Mouse (Mus musculus) limb, embryonic 13.5 days (tissue): ENCODE data around the gene Mb21d2. TPM values are rescaled to one million over a fixed set of nuclear protein-coding genes. Genes with fewer than 3 reads are reported as not detected.

Experiments
- ATAC-seq: fragments of 200-750 bp; cut with Nextera tagmentation; 2 replicates; pipeline ENCODE4 v1.8.0; 2017; ENCODE audit warnings: low read depth, moderate number of reproducible peaks, moderate TSS enrichment; ENCODE audit not compliant: low FRiP score
- H3K27ac ChIP-seq: fragments of 300-500 bp; sonication (generic); 2 replicates; pipeline ENCODE4 v1.5.1; 2015; ENCODE audit warnings: inconsistent platforms, mild to moderate bottlenecking, moderate library complexity
- H3K27me3 ChIP-seq: fragments of 300-500 bp; sonication (generic); 2 replicates; pipeline ENCODE4 v1.6.1; 2015; ENCODE audit warnings: mild to moderate bottlenecking, inconsistent platforms
- H3K36me3 ChIP-seq: fragments of 300-500 bp; sonication (generic); 2 replicates; pipeline ENCODE4 v1.6.1; 2015; ENCODE audit warnings: inconsistent platforms, mild to moderate bottlenecking, moderate library complexity
- H3K4me1 ChIP-seq: fragments of 300-500 bp; sonication (generic); 2 replicates; pipeline ENCODE4 v1.6.1; 2015; ENCODE audit warnings: inconsistent platforms
- H3K4me2 ChIP-seq: fragments of 300-500 bp; sonication (generic); replicated peaks from 2 replicates; pipeline ENCODE4 v1.6.1; 2015; ENCODE audit warnings: inconsistent platforms, mild to moderate bottlenecking, moderate library complexity
- H3K4me3 ChIP-seq: fragments of 300-500 bp; sonication (generic); 2 replicates; pipeline ENCODE4 v1.5.1; 2015; ENCODE audit warnings: moderate library complexity, mild to moderate bottlenecking, inconsistent platforms
- H3K9ac ChIP-seq: fragments of 300-500 bp; sonication (generic); 2 replicates; pipeline ENCODE4 v1.6.1; 2015; ENCODE audit warnings: mild to moderate bottlenecking, inconsistent platforms
- H3K9me3 ChIP-seq: fragments of 300-500 bp; sonication (generic); 2 replicates; pipeline ENCODE4 v1.6.1; 2016; ENCODE audit warnings: inconsistent platforms
- WGBS: fragments of 180-500 bp; shearing (Covaris S2); methylation state at CpG from one replicate; pipeline ENCODE4 v1.1.7; 2015; 5-methylcytosine and 5-hydroxymethylcytosine counted together
- polyA plus RNA-seq: library from polyadenylated mRNA; unstranded; fragments of >200 nt; fragmentation: Nextera tagmentation; extraction: Ambion mirVana; gene quantifications from 2 replicates; pipeline ENCODE4 v1.2.1, GENCODE M21; 2015

The Mb21d2 gene
- polyA plus RNA-seq, 1 experiment from 2014 or later = 9.0 TPM

- H3K9me3 ChIP-seq = no peaks in the 10 kb centered on the region
- no peak overlapping the region for H3K9ac ChIP-seq
- no peaks in the 10 kb centered on the region for H3K36me3 ChIP-seq
- WGBS = 34% methylated on average over 9 of the region's 9 CpGs
- H3K27ac ChIP-seq = no peak overlapping the region
- no peak overlapping the region for H3K4me3 ChIP-seq
- no peaks in the 10 kb centered on the region for H3K27me3 ChIP-seq
- ATAC-seq = no peak
- H3K4me2 ChIP-seq = no peak overlapping the region
- peaks cover 50% of the 10 kb centered on the region for H3K4me1 ChIP-seq
Observed at GRCm38 (mm10) chr16:28877162-28877662, 52.3 kb downstream of the Mb21d2 start.

DNA sequence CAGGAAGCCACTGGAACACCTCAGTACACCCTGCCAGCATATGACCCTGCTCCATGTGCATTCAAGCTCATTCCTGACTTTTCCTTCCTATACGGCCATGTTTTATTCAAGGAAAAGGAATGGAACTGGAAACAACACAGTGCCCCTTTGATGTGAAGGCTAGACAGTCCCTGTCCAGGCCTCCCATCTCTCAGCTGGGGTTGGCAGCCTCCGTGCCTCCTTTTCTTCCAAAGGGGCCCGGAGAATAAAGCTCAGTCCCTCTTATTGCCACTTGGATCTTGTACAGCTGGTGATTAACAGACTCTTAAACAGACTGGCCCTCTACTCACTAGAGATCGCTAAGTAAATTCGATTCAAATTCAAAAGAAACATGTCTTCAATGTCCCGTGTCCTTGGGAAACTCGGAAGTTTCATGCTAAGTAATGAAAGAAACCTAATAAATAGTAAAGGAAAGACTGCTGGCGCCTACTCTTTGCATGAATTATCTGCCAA, 56.0 kb downstream of the Mb21d2 start:
- peaks cover 61% of the 10 kb centered on the region for H3K4me1 ChIP-seq
- H3K9ac ChIP-seq = no peak overlapping the region
- H3K27ac ChIP-seq = no peak overlapping the region
- no peak overlapping the region for H3K4me2 ChIP-seq
- WGBS = 75% methylated on average over 8 of the region's 8 CpGs
- no peaks in the 10 kb centered on the region for H3K36me3 ChIP-seq
- no peaks in the 10 kb centered on the region for H3K9me3 ChIP-seq
- no peaks in the 10 kb centered on the region for H3K27me3 ChIP-seq
- ATAC-seq = no peak
- no peak overlapping the region for H3K4me3 ChIP-seq

DNA sequence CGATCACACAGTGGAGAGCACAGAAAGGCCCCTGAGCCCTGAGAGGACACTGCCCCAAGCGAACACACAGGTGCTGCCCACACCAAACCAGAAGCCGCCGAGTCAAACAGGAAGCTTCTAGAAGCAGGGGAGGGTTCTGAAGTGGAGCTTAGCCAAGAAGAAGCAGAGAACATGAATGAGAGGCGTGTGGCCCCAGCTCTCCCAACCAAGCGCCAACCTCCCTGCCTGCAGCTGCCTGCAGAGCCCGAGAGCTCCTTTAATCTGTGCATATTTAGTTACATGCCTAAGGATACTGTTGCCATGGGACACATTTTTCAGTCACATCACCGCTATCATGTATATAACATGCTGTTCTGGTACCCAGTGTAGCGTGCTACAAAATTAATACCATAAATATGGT, 58.6 kb downstream of the Mb21d2 start:
- H3K27me3 ChIP-seq = no peaks in the 10 kb centered on the region
- 45% methylated on average over 9 of the region's 9 CpGs for WGBS
- ATAC-seq = peak; percentile 64
- H3K27ac ChIP-seq = no peak overlapping the region
- H3K9ac ChIP-seq = no peak overlapping the region
- no peak overlapping the region for H3K4me3 ChIP-seq
- H3K4me1 ChIP-seq = peaks cover 58% of the 10 kb centered on the region
- no peak overlapping the region for H3K4me2 ChIP-seq
- no peaks in the 10 kb centered on the region for H3K9me3 ChIP-seq
- no peaks in the 10 kb centered on the region for H3K36me3 ChIP-seq

GRCm38 (mm10) chr16:28870456-28870855, 59.0 kb downstream of the Mb21d2 start:
- H3K36me3 ChIP-seq = no peaks in the 10 kb centered on the region
- H3K4me3 ChIP-seq = no peak overlapping the region
- no peak overlapping the region for H3K4me2 ChIP-seq
- no peak overlapping the region for H3K9ac ChIP-seq
- peaks cover 58% of the 10 kb centered on the region for H3K4me1 ChIP-seq
- WGBS = 57% methylated on average over 5 of the region's 5 CpGs
- H3K9me3 ChIP-seq = no peaks in the 10 kb centered on the region
- H3K27ac ChIP-seq = no peak overlapping the region
- ATAC-seq = no peak
- H3K27me3 ChIP-seq = no peaks in the 10 kb centered on the region

GRCm38 (mm10) chr16:28868864-28869263, 60.6 kb downstream of the Mb21d2 start:
- Histone ChIP-seq H3K27me3 (no peaks in the 10 kb centered on the region), H3K9me3 (no peaks in the 10 kb centered on the region), H3K9ac (no peak overlapping the region), H3K27ac (peak overlapping the region; percentile 33; the same call in 1 of the 2 replicates), H3K4me1 (peaks cover 58% of the 10 kb centered on the region), H3K4me3 (no peak overlapping the region), H3K36me3 (no peaks in the 10 kb centered on the region), H3K4me2 (no peak overlapping the region)
- no peak for ATAC-seq
- 42% methylated on average over 9 of the region's 9 CpGs for WGBS

DNA sequence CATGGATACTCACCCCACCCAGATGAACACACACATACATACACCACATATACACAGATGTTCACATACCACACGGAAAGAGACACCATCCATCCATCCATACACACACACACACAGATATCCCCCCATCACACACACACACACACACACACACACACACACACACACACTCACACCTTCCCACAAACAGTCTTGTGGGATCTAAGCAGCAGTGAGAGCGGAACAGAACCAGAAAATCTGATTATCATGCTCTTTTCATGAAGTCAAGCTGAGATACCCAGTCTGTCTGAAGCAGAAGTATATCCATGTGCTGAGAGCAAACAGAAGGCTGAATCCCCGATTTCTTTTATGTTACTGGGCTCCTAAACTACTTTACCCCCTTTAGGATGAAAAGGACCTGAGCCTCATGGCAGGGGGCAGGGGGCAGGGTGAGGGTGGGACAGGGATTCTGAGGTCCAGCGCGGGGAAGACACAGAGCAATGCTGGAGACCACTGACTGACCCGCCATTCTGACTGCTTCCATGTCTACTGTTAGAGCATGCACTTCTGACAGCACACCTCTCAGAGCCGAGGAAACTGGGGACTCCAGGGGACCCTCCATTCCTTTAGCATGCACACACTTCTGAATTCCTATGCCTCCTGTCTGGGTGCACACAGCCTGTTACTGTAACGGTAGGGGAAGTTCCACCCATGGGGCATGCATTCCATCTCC, 62.7 kb downstream of the Mb21d2 start:
- Histone ChIP-seq H3K4me3 (no peak overlapping the region), H3K9me3 (no peaks in the 10 kb centered on the region), H3K27ac (no peak overlapping the region), H3K9ac (no peak overlapping the region), H3K4me2 (no peak overlapping the region), H3K4me1 (peaks cover 57% of the 10 kb centered on the region), H3K36me3 (no peaks in the 10 kb centered on the region), H3K27me3 (no peaks in the 10 kb centered on the region)
- no peak for ATAC-seq
- 63% methylated on average over 8 of the region's 8 CpGs for WGBS

GRCm38 (mm10) chr16:28863616-28864015, 65.9 kb downstream of the Mb21d2 start:
- Histone ChIP-seq H3K4me2 (no peak overlapping the region), H3K4me3 (no peak overlapping the region), H3K27me3 (no peaks in the 10 kb centered on the region), H3K4me1 (peaks cover 46% of the 10 kb centered on the region), H3K9me3 (no peaks in the 10 kb centered on the region), H3K36me3 (no peaks in the 10 kb centered on the region), H3K9ac (no peak overlapping the region), H3K27ac (no peak overlapping the region)
- 64% methylated on average over 6 of the region's 6 CpGs for WGBS
- ATAC-seq = no peak

- peaks cover 44% of the 10 kb centered on the region for H3K4me1 ChIP-seq
- H3K27ac ChIP-seq = no peak overlapping the region
- no peaks in the 10 kb centered on the region for H3K27me3 ChIP-seq
- no peak overlapping the region for H3K9ac ChIP-seq
- 20% methylated on average over 7 of the region's 7 CpGs for WGBS
- no peak for ATAC-seq
- H3K4me2 ChIP-seq = 0 out of 2 replicates have a peak overlapping the region, but pooled peaks have one; percentile 9
- no peak overlapping the region for H3K4me3 ChIP-seq
- no peaks in the 10 kb centered on the region for H3K36me3 ChIP-seq
- H3K9me3 ChIP-seq = no peaks in the 10 kb centered on the region
Observed at GRCm38 (mm10) chr16:28862093-28862492, 67.4 kb downstream of the Mb21d2 start.

DNA sequence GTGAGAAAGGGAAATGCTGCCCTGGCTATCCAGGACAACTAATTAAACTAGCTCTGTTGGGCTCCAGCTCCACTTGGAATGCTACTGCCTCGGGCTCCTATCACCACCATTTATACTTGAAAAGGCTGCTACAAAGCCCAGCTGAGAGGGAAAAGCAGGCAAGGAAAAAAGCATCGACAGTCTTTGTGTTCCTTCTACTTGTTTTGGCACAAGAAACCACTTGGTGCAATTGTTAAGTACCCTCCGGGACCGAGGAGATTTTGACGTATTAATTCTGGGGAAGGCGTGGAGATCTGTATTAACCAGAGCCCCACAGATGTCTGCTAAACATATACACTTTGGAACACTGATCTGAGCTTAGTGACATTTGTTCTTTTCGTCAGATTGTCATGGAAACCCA, 69.8 kb downstream of the Mb21d2 start:
- no peak overlapping the region for H3K9ac ChIP-seq
- no peak overlapping the region for H3K4me2 ChIP-seq
- no peaks in the 10 kb centered on the region for H3K27me3 ChIP-seq
- H3K4me3 ChIP-seq = no peak overlapping the region
- no peak overlapping the region for H3K27ac ChIP-seq
- H3K36me3 ChIP-seq = no peaks in the 10 kb centered on the region
- no peaks in the 10 kb centered on the region for H3K9me3 ChIP-seq
- no peak for ATAC-seq
- peaks cover 41% of the 10 kb centered on the region for H3K4me1 ChIP-seq
- 40% methylated on average over 7 of the region's 7 CpGs for WGBS

- Histone ChIP-seq H3K4me2 (no peak overlapping the region), H3K9me3 (no peaks in the 10 kb centered on the region), H3K9ac (no peak overlapping the region), H3K27me3 (no peaks in the 10 kb centered on the region), H3K36me3 (no peaks in the 10 kb centered on the region), H3K4me3 (no peak overlapping the region), H3K4me1 (peaks cover 41% of the 10 kb centered on the region), H3K27ac (no peak overlapping the region)
- 69% methylated on average over 7 of the region's 7 CpGs for WGBS
- ATAC-seq = no peak
Observed at GRCm38 (mm10) chr16:28859009-28859288, 70.5 kb downstream of the Mb21d2 start.

GRCm38 (mm10) chr16:28858210-28859008, 71.1 kb downstream of the Mb21d2 start:
- H3K4me3 ChIP-seq = no peak overlapping the region
- H3K36me3 ChIP-seq = 0 out of 2 replicates have a peak, but pooled peaks cover 3% of the 10 kb centered on the region
- no peaks in the 10 kb centered on the region for H3K9me3 ChIP-seq
- H3K4me2 ChIP-seq = no peak overlapping the region
- no peak overlapping the region for H3K9ac ChIP-seq
- H3K27me3 ChIP-seq = no peaks in the 10 kb centered on the region
- no peak for ATAC-seq
- H3K4me1 ChIP-seq = peaks cover 41% of the 10 kb centered on the region
- H3K27ac ChIP-seq = no peak overlapping the region
- WGBS = 59% methylated on average over 18 of the region's 18 CpGs

DNA sequence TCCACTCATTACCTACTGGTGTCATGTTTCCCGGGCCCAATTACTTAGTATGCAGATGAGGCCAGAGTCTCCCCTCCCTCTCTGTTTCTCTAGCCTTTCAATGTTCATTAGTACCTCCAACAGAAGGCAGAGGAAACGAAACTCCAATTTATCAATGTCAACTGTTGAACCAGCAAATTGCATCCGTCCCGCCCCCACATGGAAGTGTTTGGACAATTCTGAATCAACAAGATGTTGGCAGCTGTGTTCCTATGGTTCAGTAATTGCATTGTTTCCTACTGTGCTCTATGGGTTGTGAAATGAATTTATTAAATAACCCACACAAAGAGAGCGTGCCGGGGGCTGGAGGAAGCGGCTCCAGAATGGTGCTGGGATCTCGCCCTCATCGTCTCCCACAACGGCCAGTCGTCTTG, 78.1 kb downstream of the Mb21d2 start:
- H3K27me3 ChIP-seq = no peaks in the 10 kb centered on the region
- H3K4me1 ChIP-seq = peaks cover 11% of the 10 kb centered on the region
- H3K9me3 ChIP-seq = no peaks in the 10 kb centered on the region
- 57% methylated on average over 11 of the region's 11 CpGs for WGBS
- H3K9ac ChIP-seq = no peak overlapping the region
- H3K27ac ChIP-seq = no peak overlapping the region
- H3K4me2 ChIP-seq = no peak overlapping the region
- H3K4me3 ChIP-seq = no peak overlapping the region
- peaks cover 11% of the 10 kb centered on the region for H3K36me3 ChIP-seq
- no peak for ATAC-seq
